Mouse (Mus musculus): Measurements from ENCODE around the gene Uvrag. TPM values are rescaled to one million over a fixed set of nuclear protein-coding genes. Genes with fewer than 3 reads are reported as not detected.
A peak's percentile ranks its signal among the peaks of the same experiment; 100 is the strongest.

Gene Uvrag
- polyA plus RNA-seq, 1 experiment, result 40.2 TPM

DNA sequence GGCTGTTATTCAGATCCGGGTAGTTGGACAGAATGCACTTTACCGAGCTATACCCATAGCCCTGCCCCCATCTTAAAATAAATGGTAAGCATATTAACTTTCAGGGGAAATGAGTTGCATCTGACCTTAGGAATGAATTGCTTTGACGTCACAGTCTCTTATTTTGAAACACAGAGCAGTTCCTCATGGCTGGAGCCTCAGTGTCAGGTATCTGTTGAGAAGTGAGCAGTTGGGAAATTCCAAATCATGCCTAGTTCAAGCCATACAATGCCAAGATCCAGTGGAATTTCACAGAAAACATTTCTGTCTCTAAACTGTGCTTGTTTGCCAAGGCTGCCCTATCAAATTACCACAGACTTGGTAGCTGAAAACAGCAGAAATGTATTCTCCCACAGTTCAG, 2.3 kb upstream of the Uvrag start:
- no peak for TF ChIP-seq POLR2A (IDR thresholded peaks at IDR 0.05; ENCODE audit: low read depth, low read length)
- TF ChIP-seq CTCF (IDR thresholded peaks at IDR 0.05; ENCODE audit: borderline replicate concordance, insufficient read depth, low read length), result no peak
- H3K4me1 ChIP-seq (ENCODE audit: control insufficient read depth, insufficient read depth, low read length), result peaks cover 10% of the 10 kb centered on the region
- H3K27ac ChIP-seq (ENCODE audit: insufficient read depth, low read length), result no peak overlapping the region
- no peak overlapping the region for H3K4me3 ChIP-seq (ENCODE audit: insufficient read depth, low read length)

DNA sequence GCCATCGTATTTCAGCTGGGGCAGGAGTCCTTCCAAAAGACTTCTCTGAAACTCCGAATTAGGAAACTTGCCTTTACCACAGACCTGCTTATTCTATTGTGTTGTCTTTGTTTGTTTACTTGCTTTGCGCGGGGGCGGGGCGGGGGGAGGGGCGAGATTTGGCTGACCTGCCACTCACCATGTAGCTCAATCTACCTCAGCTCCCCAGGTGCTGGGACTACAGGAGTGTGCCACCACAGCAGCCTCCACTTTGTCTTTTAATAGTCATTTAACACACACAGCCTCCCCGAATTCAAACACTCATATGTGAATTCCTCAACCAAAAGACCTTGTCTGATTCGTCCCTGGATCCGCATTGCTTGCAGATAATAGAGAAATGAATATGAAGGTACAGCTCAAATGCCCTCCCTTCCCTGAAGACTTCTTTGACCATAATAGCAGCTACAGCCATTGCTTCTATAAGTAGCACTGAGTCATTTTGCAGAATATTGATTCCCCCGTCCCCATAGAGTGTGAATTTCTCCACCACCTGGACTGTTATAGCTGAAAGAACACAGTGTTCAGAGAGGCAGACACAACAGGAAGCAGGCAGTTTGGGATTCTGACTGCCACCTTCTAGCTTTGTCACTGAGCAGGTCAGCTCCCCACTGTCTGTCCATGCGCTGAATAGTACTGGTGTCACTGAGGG, 1.1 kb upstream of the Uvrag start:
- TF ChIP-seq POLR2A (IDR thresholded peaks at IDR 0.05; ENCODE audit: low read depth, low read length) (no peak), CTCF (IDR thresholded peaks at IDR 0.05; ENCODE audit: borderline replicate concordance, insufficient read depth, low read length) (no peak)
- H3K4me3 ChIP-seq (ENCODE audit: insufficient read depth, low read length), result peak overlapping the region; percentile 49
- peaks cover 10% of the 10 kb centered on the region for H3K4me1 ChIP-seq (ENCODE audit: control insufficient read depth, insufficient read depth, low read length)
- peak overlapping the region; percentile 24 for H3K27ac ChIP-seq (ENCODE audit: insufficient read depth, low read length)

DNA sequence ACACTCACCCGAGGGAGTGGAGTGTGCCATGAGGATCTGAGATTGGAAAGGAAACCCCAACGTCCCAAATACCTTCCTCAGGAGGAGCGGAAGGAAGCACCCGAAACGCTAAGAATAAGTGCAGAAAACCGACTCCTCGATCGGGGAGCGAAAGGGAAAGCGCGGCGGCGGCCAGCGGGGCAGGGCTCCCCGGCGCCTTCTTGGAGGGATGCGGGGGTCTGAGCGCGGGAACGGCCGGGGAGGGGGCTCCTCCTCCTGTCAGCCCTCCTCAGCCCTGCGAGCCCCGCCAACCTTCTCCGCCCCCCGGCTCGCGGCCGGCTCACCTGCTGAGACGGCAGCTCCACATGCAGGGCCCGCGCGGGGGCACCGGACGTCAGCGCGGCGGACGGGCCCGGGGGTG, 430 bp downstream of the Uvrag start:
- TF ChIP-seq CTCF (IDR thresholded peaks at IDR 0.05; ENCODE audit: borderline replicate concordance, insufficient read depth, low read length), result no peak
- no peak for TF ChIP-seq POLR2A (IDR thresholded peaks at IDR 0.05; ENCODE audit: low read depth, low read length)
- Histone ChIP-seq H3K27ac (ENCODE audit: insufficient read depth, low read length) (peak overlapping the region; percentile 60), H3K4me1 (ENCODE audit: control insufficient read depth, insufficient read depth, low read length) (peaks cover 10% of the 10 kb centered on the region), H3K4me3 (ENCODE audit: insufficient read depth, low read length) (peak overlapping the region; percentile 90)

DNA sequence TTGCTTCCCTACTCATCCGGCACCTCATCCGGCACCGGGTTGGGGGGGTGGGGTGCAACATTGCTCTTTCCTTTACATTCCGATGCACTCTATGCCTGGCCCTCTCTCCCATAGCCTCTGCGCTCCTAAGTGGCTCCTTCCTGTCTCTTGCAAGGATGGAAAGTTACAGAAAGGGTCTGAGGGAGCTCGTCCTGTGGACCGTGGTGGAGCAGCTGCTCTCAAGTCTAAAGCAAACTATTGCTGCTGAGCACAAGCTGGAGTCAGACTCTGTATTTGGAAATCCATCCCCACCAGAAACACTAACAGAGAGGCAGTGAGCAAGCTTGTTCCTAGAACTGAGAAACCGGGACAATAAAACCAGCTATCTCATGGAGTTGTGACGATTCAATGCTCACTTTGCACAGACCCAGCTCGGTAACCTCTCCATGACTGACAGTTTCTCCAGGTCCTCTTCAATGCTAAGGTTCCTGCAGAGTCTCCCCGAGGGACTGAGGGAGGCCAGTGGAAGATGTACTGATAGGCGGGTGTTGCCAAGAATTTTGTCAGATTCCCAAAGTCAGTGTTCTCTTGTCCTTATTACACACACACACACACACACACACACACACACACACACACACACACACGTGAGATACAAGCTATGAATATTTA, 975 bp downstream of the Uvrag start:
- H3K27ac ChIP-seq (ENCODE audit: insufficient read depth, low read length), result peak overlapping the region; percentile 68
- peak overlapping the region; percentile 90 for H3K4me3 ChIP-seq (ENCODE audit: insufficient read depth, low read length)
- peaks cover 10% of the 10 kb centered on the region for H3K4me1 ChIP-seq (ENCODE audit: control insufficient read depth, insufficient read depth, low read length)
- TF ChIP-seq CTCF (IDR thresholded peaks at IDR 0.05; ENCODE audit: borderline replicate concordance, insufficient read depth, low read length) (no peak), POLR2A (IDR thresholded peaks at IDR 0.05; ENCODE audit: low read depth, low read length) (no peak)

DNA sequence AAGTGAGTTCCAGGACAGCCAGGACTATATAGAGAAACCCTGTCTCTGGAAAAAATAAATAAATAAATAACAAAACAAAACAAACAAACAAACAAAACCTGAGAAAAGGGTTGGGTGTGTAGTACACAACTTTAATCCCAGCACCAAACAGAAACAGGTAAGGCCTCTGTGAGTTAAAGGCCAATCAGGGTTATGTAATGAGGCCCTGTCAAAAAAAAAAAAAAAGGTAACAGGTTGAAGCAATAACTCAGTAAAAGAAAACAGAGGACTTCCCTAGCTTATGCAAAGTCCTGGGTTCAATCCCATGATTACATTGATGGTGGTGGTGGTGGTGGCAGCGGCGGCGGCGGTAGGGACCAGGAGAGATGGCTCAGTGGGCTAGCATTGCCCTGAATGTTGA, 3.4 kb downstream of the Uvrag start:
- TF ChIP-seq POLR2A (IDR thresholded peaks at IDR 0.05; ENCODE audit: low read depth, low read length), result no peak
- TF ChIP-seq CTCF (IDR thresholded peaks at IDR 0.05; ENCODE audit: borderline replicate concordance, insufficient read depth, low read length), result no peak
- Histone ChIP-seq H3K27ac (ENCODE audit: insufficient read depth, low read length) (no peak overlapping the region), H3K4me1 (ENCODE audit: control insufficient read depth, insufficient read depth, low read length) (peaks cover 6% of the 10 kb centered on the region; the same call in 1 of the 2 replicates), H3K4me3 (ENCODE audit: insufficient read depth, low read length) (no peak overlapping the region)

DNA sequence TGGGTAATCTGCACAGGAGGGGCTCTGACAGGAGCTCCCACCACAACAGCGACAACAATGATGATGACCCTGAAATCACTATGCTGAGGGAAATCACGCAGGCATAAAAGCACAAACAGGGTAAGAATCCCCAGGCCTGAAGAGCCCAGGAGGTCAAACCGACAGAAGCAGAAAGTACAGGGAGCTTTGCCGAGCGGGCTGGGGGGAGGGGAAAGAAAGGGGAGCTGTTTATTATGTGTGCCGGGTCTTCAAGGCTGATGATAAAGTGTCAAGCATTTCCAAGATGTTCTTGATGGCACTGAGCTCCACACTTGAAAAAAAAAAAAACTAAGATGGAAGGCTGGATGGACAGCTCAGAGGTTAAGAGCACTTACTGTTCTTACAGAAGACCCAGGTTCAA, 4.2 kb downstream of the Uvrag start:
- H3K4me3 ChIP-seq (ENCODE audit: insufficient read depth, low read length), result no peak overlapping the region
- peaks cover 2% of the 10 kb centered on the region; the same call in 1 of the 2 replicates for H3K4me1 ChIP-seq (ENCODE audit: control insufficient read depth, insufficient read depth, low read length)
- H3K27ac ChIP-seq (ENCODE audit: insufficient read depth, low read length), result no peak overlapping the region
- TF ChIP-seq CTCF (IDR thresholded peaks at IDR 0.05; ENCODE audit: borderline replicate concordance, insufficient read depth, low read length) (no peak), POLR2A (IDR thresholded peaks at IDR 0.05; ENCODE audit: low read depth, low read length) (no peak)

DNA sequence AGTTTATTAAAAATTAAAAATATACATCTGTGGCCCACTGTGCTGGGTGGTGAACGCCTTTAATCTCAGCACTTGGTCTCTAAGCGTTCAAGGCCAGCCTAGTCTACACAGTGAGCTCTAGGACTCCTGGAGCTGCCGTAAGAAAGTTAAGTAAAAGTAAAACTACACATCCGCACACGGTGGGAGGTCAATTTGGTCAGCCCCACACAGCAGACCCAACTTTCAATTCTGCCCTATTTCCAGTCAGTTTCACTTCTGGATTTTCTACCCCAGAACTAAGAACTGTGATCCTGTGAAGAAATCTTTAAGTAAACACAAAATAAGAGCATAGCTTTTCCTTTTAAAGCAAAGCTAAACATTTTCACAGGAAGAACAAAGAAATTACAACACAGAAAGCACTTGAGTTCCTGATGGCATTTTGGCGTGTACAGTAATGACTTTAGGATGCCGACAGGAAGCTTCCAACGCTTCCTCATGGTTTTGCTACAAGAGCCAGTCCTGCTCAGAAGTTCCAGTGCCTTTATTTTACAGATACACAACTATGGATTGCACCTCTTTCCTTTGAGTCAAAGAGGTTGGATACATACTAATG, 7.0 kb downstream of the Uvrag start:
- Histone ChIP-seq H3K4me3 (ENCODE audit: insufficient read depth, low read length) (no peak overlapping the region), H3K27ac (ENCODE audit: insufficient read depth, low read length) (no peak overlapping the region), H3K4me1 (ENCODE audit: control insufficient read depth, insufficient read depth, low read length) (peaks cover 6% of the 10 kb centered on the region; the same call in 1 of the 2 replicates)
- TF ChIP-seq CTCF (IDR thresholded peaks at IDR 0.05; ENCODE audit: borderline replicate concordance, insufficient read depth, low read length), result no peak
- no peak for TF ChIP-seq POLR2A (IDR thresholded peaks at IDR 0.05; ENCODE audit: low read depth, low read length)

DNA sequence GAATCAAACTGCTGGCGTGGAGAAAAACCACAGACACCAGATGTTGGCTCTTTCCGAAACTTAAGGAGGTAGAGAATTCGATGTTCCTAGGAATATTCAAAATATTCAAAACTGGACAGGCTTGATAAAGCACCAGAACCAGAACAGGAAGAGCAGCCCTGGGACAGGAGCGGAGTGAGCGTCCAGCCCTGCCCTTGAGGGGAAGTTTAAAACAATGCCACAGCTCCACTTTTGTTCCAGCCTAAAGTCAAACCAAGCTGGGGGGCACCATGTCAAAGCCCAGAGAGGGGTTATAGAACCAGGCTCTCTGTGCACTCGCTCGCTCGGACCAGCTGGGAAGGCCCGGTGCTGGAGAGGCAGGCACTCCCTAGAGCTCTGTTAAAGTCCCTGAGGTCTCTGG, 8.3 kb downstream of the Uvrag start:
- peaks cover 9% of the 10 kb centered on the region; the same call in 1 of the 2 replicates for H3K4me1 ChIP-seq (ENCODE audit: control insufficient read depth, insufficient read depth, low read length)
- no peak for TF ChIP-seq CTCF (IDR thresholded peaks at IDR 0.05; ENCODE audit: borderline replicate concordance, insufficient read depth, low read length)
- no peak for TF ChIP-seq POLR2A (IDR thresholded peaks at IDR 0.05; ENCODE audit: low read depth, low read length)
- no peak overlapping the region for H3K4me3 ChIP-seq (ENCODE audit: insufficient read depth, low read length)
- H3K27ac ChIP-seq (ENCODE audit: insufficient read depth, low read length), result peak overlapping the region; percentile 83

DNA sequence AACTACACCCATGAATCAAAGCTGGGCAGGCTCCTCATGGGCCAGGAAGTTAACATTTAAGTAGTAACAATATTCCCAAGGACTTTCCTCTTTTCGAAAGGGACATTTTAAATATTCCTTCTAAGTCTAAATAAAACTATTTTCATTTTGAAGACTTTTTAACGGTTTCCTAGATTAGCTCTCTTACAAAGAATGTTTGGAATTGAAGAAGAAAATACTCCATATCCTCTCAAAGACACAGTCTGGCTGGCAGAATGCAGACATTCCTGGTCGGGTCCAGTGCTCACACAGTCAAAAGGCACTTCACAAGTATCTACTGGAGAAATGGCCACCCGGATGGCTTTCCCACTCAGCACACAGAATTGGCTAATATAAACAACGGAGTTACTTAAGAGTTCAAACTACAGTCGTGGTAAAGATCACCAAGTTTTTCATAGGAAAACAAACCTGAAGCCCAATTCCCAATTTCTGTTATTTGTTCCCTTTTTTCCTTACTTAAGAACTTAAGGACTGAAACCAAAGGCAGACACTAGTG, 9.1 kb downstream of the Uvrag start:
- H3K4me3 ChIP-seq (ENCODE audit: insufficient read depth, low read length), result no peak overlapping the region
- H3K27ac ChIP-seq (ENCODE audit: insufficient read depth, low read length), result peak overlapping the region; percentile 83
- TF ChIP-seq POLR2A (IDR thresholded peaks at IDR 0.05; ENCODE audit: low read depth, low read length) (no peak), CTCF (IDR thresholded peaks at IDR 0.05; ENCODE audit: borderline replicate concordance, insufficient read depth, low read length) (no peak)
- H3K4me1 ChIP-seq (ENCODE audit: control insufficient read depth, insufficient read depth, low read length), result peaks cover 11% of the 10 kb centered on the region; the same call in 1 of the 2 replicates
